Comparison of ENCODE assay signal across 8 mouse cellular contexts in genomic region chr15:99874612-99875333, GRCm38 (mm10). TPM values are rescaled to one million over a fixed set of nuclear protein-coding genes. Genes with fewer than 3 reads are reported as not detected.
DNase-seq lines count a peak whose midpoint lies in the region; ATAC-seq lines count a peak whose summit lies in the region.

No protein-coding gene starts in this region.

- no peaks in the 10 kb centered on the region for H3K27me3 ChIP-seq in forebrain, embryonic 15.5 days
- no peaks in the 10 kb centered on the region for H3K27me3 ChIP-seq in lung, embryonic 15.5 days
- no peaks in the 10 kb centered on the region for H3K27me3 ChIP-seq in stomach, embryonic 16.5 days (ENCODE audit: control insufficient read depth, insufficient read depth, low read length)

- H3K27ac ChIP-seq in forebrain, embryonic 15.5 days (replicated peaks) = peak overlapping the region; percentile 56; the same call in 1 of the 2 replicates
- peak overlapping the region; percentile 46; the same call in 1 of the 2 replicates for H3K27ac ChIP-seq in lung, embryonic 15.5 days
- peak overlapping the region; percentile 73 for H3K27ac ChIP-seq in stomach, embryonic 16.5 days (ENCODE audit: low read length)

- H3K36me3 ChIP-seq in forebrain, embryonic 15.5 days = no peaks in the 10 kb centered on the region
- no peaks in the 10 kb centered on the region for H3K36me3 ChIP-seq in lung, embryonic 15.5 days
- no peaks in the 10 kb centered on the region for H3K36me3 ChIP-seq in stomach, embryonic 16.5 days (ENCODE audit: control insufficient read depth, insufficient read depth, low read length)

- peak overlapping the region; percentile 75 for H3K9ac ChIP-seq in forebrain, embryonic 15.5 days (replicated peaks)
- peak overlapping the region; percentile 61 for H3K9ac ChIP-seq in lung, embryonic 15.5 days
- peak overlapping the region; percentile 77 for H3K9ac ChIP-seq in stomach, embryonic 16.5 days (ENCODE audit: low read length)

- H3K4me2 ChIP-seq in forebrain, embryonic 15.5 days (replicated peaks) = peak overlapping the region; percentile 91
- peak overlapping the region; percentile 96 for H3K4me2 ChIP-seq in lung, embryonic 15.5 days
- peak overlapping the region; percentile 81 for H3K4me2 ChIP-seq in stomach, embryonic 16.5 days (ENCODE audit: low read depth, low read length)

- peak; percentile 96 for DNase-seq in heart, adult 11 months
- DNase-seq in heart, postnatal 4 days = no peak
- DNase-seq in brain, adult 2 months (ENCODE audit: low read depth, low spot score) = peak; percentile 45
- DNase-seq in kidney, adult 11 months = peak; percentile 61
- DNase-seq in testis, postnatal 10 days (ENCODE audit: low spot score) = no peak

- 2% methylated on average over 30 of the region's 30 CpGs for WGBS in forebrain, embryonic 15.5 days
- 3% methylated on average over 27 of the region's 30 CpGs for WGBS in lung, embryonic 15.5 days
- WGBS in stomach, embryonic 16.5 days = 3% methylated on average over 30 of the region's 30 CpGs

- ATAC-seq in forebrain, embryonic 15.5 days (replicated peaks) = peak; percentile 44
- no peak; the same call in 1 of the 2 replicates for ATAC-seq in lung, embryonic 15.5 days (ENCODE audit: borderline replicate concordance, extremely low read depth, low FRiP score, low TSS enrichment)
- peak; percentile 54 for ATAC-seq in stomach, embryonic 16.5 days (ENCODE audit: insufficient read depth, low FRiP score)

- peaks cover 22% of the 10 kb centered on the region for H3K4me1 ChIP-seq in forebrain, embryonic 15.5 days
- H3K4me1 ChIP-seq in lung, embryonic 15.5 days = peaks cover 4% of the 10 kb centered on the region; the same call in 1 of the 2 replicates
- H3K4me1 ChIP-seq in stomach, embryonic 16.5 days (ENCODE audit: control insufficient read depth, insufficient read depth, low read length) = peaks cover 4% of the 10 kb centered on the region; the same call in 1 of the 2 replicates

- peak overlapping the region; percentile 91 for H3K4me3 ChIP-seq in forebrain, embryonic 15.5 days
- H3K4me3 ChIP-seq in lung, embryonic 15.5 days = peak overlapping the region; percentile 68
- peak overlapping the region; percentile 66 for H3K4me3 ChIP-seq in stomach, embryonic 16.5 days (replicated peaks; ENCODE audit: low read length)

- H3K9me3 ChIP-seq in forebrain, embryonic 15.5 days = no peaks in the 10 kb centered on the region
- H3K9me3 ChIP-seq in lung, embryonic 15.5 days = no peaks in the 10 kb centered on the region
- H3K9me3 ChIP-seq in stomach, embryonic 16.5 days (replicated peaks; ENCODE audit: control insufficient read depth, low read length) = no peaks in the 10 kb centered on the region

RNA-seq across cellular contexts. Expression of gene Lima1, which starts 0.5 kb away (rescaled TPM):
- total RNA-seq in heart, postnatal 4 days (2021) = 10 to 100 TPM; 26.9 to 32.3 TPM
- 37.9 and 38.4 TPM in 2 replicates for polyA plus RNA-seq in forebrain, embryonic 15.5 days (2015; fragmentation: Nextera tagmentation; extraction: Ambion mirVana)
- polyA plus RNA-seq in lung, embryonic 15.5 days (2015; fragmentation: Nextera tagmentation; extraction: Ambion mirVana) = 37.9 and 43.6 TPM in 2 replicates
- polyA plus RNA-seq in stomach, embryonic 16.5 days (2015; fragmentation: Nextera tagmentation; extraction: Ambion mirVana) = 89.4 and 95.8 TPM in 2 replicates

Comparison
In these comparisons a context has a peak if more than half of its experiments do, and no peak if none do; other contexts are left out.
1. DNase-seq: peak in heart, adult 11 months (single experiment), brain, adult 2 months (single experiment) and kidney, adult 11 months (single experiment); none in heart, postnatal 4 days (single experiment) and testis, postnatal 10 days (single experiment).
2. Peak in every context shown above with its lines, with median percentiles within 50 percentile points of each other: H3K27ac ChIP-seq, H3K4me2 ChIP-seq, H3K4me3 ChIP-seq and H3K9ac ChIP-seq.